Mouse (Mus musculus) ES-E14 (cell line): ENCODE measurements at regions not wholly inside any gene's neighbourhood (a gene's known extent, or its start where the extent isn't known, plus 50 kb on each side); places are given as distances from the start of the nearest gene placed in this dataset.
A peak's percentile ranks its signal among the peaks of the same experiment; 100 is the strongest.

Experiments
- DNase-seq: peaks from one replicate; pipeline ENCODE4 v3.0.0-alpha.2; 2013; ENCODE audit warnings: low read depth, low spot score
- H3K27ac ChIP-seq: 2 replicates; pipeline ENCODE4 v1.5.1; 2012; ENCODE audit warnings: low read depth, mild to moderate bottlenecking, low read length, moderate library complexity, mixed read lengths; ENCODE audit not compliant: poor library complexity, insufficient read depth, severe bottlenecking
- H3K36me3 ChIP-seq: 2 replicates; pipeline ENCODE4 v1.6.1; 2012; ENCODE audit warnings: mild to moderate bottlenecking, low read length, moderate library complexity, mixed read lengths; ENCODE audit not compliant: control insufficient read depth, poor library complexity, insufficient read depth, severe bottlenecking
- H3K4me1 ChIP-seq, 2 experiments: fragments of 150-350 bp in 1 of 2; sonication (generic) in 1 of 2; 2 replicates each; pipeline ENCODE4 v1.6.1; 2012; ENCODE audit warnings: low read length in 2 of 2, mild to moderate bottlenecking in 1 of 2, mixed read lengths in 1 of 2; ENCODE audit not compliant: control insufficient read depth in 2 of 2, insufficient read depth in 2 of 2, poor library complexity in 1 of 2
- H3K4me3 ChIP-seq, 2 experiments: fragments of 150-350 bp in 1 of 2; sonication (generic) in 1 of 2; 2 replicates each; pipeline ENCODE4 v1.5.1; 2012; ENCODE audit warnings: low read length in 2 of 2, low read depth in 1 of 2, mild to moderate bottlenecking in 1 of 2, mixed read lengths in 1 of 2; ENCODE audit not compliant: insufficient read depth in 1 of 2, poor library complexity in 1 of 2, severe bottlenecking in 1 of 2
- H3K9ac ChIP-seq: 2 replicates; pipeline ENCODE4 v1.6.1; 2012; ENCODE audit warnings: low read depth, mild to moderate bottlenecking, low read length, mixed read lengths; ENCODE audit not compliant: poor library complexity, insufficient read depth, severe bottlenecking
- H3K9me3 ChIP-seq: fragments of 150-350 bp; sonication (generic); 2 replicates; pipeline ENCODE4 v1.6.1; 2012; ENCODE audit warnings: low read depth, mild to moderate bottlenecking, low read length; ENCODE audit not compliant: control insufficient read depth, insufficient read depth
- CHD2 ChIP-seq: IDR thresholded peaks from 2 replicates; pipeline ENCODE4 v1.6.1; 2014; ENCODE audit warnings: mild to moderate bottlenecking, low read depth, low read length, inconsistent platforms
- HCFC1 ChIP-seq: IDR thresholded peaks from 2 replicates; pipeline ENCODE4 v1.6.1; 2012; ENCODE audit warnings: low read length, inconsistent platforms, borderline replicate concordance; ENCODE audit not compliant: insufficient read depth
- MAFK ChIP-seq: IDR thresholded peaks from 2 replicates; pipeline ENCODE4 v1.6.1; 2014; ENCODE audit warnings: mild to moderate bottlenecking, low read depth, low read length, inconsistent platforms; ENCODE audit not compliant: insufficient read depth
- ZC3H11A ChIP-seq: IDR thresholded peaks from 2 replicates; pipeline ENCODE4 v1.6.1; 2012; ENCODE audit warnings: low read depth, mild to moderate bottlenecking, inconsistent platforms, low read length, borderline replicate concordance
- ZNF384 ChIP-seq: IDR thresholded peaks from 2 replicates; pipeline ENCODE4 v1.6.1; 2012; ENCODE audit warnings: low read depth, low read length, inconsistent platforms
- in situ Hi-C, 2 experiments: fragments of 600-800 bp; cut with MboI; formaldehyde crosslinking; loops; one replicate each; pipeline ENCODE4 v1.15.1; 2025; ENCODE audit warnings: low sequenced_read_pairs in 2 of 2, inconsistent platforms in 1 of 2; ENCODE audit not compliant: unreplicated experiment in 2 of 2

GRCm38 (mm10) chr15:44915005-44915404, 4780.8 kb downstream of the 9330182O14Rik start:
- no peaks in the 10 kb centered on the region for H3K9me3 ChIP-seq
- in situ Hi-C loops = no loop called here
- H3K27ac ChIP-seq = no peak overlapping the region
- H3K4me1 ChIP-seq = no peaks in the 10 kb centered on the region
- no peak for DNase-seq
- no peak overlapping the region for H3K4me3 ChIP-seq
- no peaks in the 10 kb centered on the region for H3K36me3 ChIP-seq
- TF ChIP-seq MAFK (peak; percentile 98), CHD2 (no peak)
- H3K9ac ChIP-seq = no peak overlapping the region

DNA sequence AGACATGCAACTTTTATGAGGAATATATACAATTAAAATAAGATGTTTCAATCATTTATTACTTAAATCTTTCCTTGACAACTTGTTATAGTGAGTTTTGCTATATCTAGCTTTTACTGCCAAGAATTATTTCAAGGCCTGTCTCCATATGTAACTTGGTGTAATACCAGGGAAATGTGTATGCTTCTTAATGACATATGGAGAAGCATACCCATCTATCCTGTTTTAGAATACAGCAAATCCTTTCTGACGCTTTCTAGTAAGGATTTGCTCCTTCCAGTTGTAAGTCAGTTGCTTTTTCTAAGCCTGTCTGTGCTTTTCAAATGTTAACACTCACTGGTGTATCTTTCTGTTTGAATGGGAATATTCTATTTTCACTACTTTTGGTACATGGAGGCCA, 4782.3 kb downstream of the 9330182O14Rik start:
- DNase-seq = no peak
- H3K4me1 ChIP-seq = no peaks in the 10 kb centered on the region
- no peak overlapping the region for H3K27ac ChIP-seq
- H3K9ac ChIP-seq = no peak overlapping the region
- no peaks in the 10 kb centered on the region for H3K9me3 ChIP-seq
- H3K36me3 ChIP-seq = no peaks in the 10 kb centered on the region
- no peak overlapping the region for H3K4me3 ChIP-seq
- TF ChIP-seq ZNF384 (no peak), ZC3H11A (no peak), CHD2 (no peak), MAFK (no peak), HCFC1 (no peak)
- in situ Hi-C loops = no loop called here

- H3K4me3 ChIP-seq = no peak overlapping the region
Measured at GRCm38 (mm10) chr15:44924686-44925085, 4790.5 kb downstream of the 9330182O14Rik start.

GRCm38 (mm10) chr15:44927058-44927457, 4792.9 kb downstream of the 9330182O14Rik start:
- Histone ChIP-seq H3K4me1 (no peaks in the 10 kb centered on the region), H3K9me3 (no peaks in the 10 kb centered on the region), H3K36me3 (no peaks in the 10 kb centered on the region), H3K4me3 (no peak overlapping the region), H3K9ac (no peak overlapping the region), H3K27ac (no peak overlapping the region)
- no peak for DNase-seq
- in situ Hi-C loops = no loop called here
- no peak for TF ChIP-seq ZNF384
- TF ChIP-seq ZC3H11A = no peak
- no peak for TF ChIP-seq CHD2
- TF ChIP-seq MAFK = no peak
- no peak for TF ChIP-seq HCFC1

More at GRCm38 (mm10) chr15:44924686-44925085, 4790.5 kb downstream of the 9330182O14Rik start:
- no peak for DNase-seq
- Histone ChIP-seq H3K36me3 (no peaks in the 10 kb centered on the region), H3K9me3 (no peaks in the 10 kb centered on the region), H3K9ac (no peak overlapping the region), H3K4me1 (no peaks in the 10 kb centered on the region), H3K27ac (no peak overlapping the region)
- no peak for TF ChIP-seq HCFC1
- no peak for TF ChIP-seq ZNF384
- TF ChIP-seq ZC3H11A = no peak
- TF ChIP-seq CHD2 = no peak
- no peak for TF ChIP-seq MAFK
- in situ Hi-C loops = no loop called here

- TF ChIP-seq ZC3H11A (no peak), HCFC1 (no peak), MAFK (no peak), ZNF384 (no peak), CHD2 (no peak)
- no peaks in the 10 kb centered on the region for H3K36me3 ChIP-seq
- no peak overlapping the region for H3K27ac ChIP-seq
- H3K9ac ChIP-seq = no peak overlapping the region
- no peak overlapping the region for H3K4me3 ChIP-seq
- no peak for DNase-seq
- H3K4me1 ChIP-seq = no peaks in the 10 kb centered on the region
- in situ Hi-C loops = no loop called here
- H3K9me3 ChIP-seq = no peaks in the 10 kb centered on the region
Measured at GRCm38 (mm10) chr15:44948626-44949025, 4814.5 kb downstream of the 9330182O14Rik start.
